Mouse (Mus musculus): ENCODE data around the gene Ccpg1os. TPM values are rescaled to one million over a fixed set of nuclear protein-coding genes. Genes with fewer than 3 reads are reported as not detected.

Gene Ccpg1os
- polyA plus RNA-seq, 1 experiment from 2014 or later, result 21.8 TPM

- 83% methylated on average over 2 of the region's 2 CpGs for WGBS
- Histone ChIP-seq H3K4me1 (0 out of 2 replicates have a peak, but pooled peaks cover 2% of the 10 kb centered on the region), H3K4me3 (no peak overlapping the region), H3K27ac (replicated peaks) (no peak overlapping the region), H3K36me3 (peaks cover 30% of the 10 kb centered on the region), H3K9me3 (replicated peaks) (peaks cover 6% of the 10 kb centered on the region; the same call in 1 of the 2 replicates), H3K27me3 (ENCODE audit: low read depth, poor library complexity, severe bottlenecking) (no peaks in the 10 kb centered on the region)
- DNase-seq (ENCODE audit: low spot score), result no peak
Observed at GRCm38 (mm10) chr9:72936301-72936700, 48.9 kb downstream of the Ccpg1os start.

- Histone ChIP-seq H3K36me3 (peaks cover 30% of the 10 kb centered on the region), H3K27me3 (ENCODE audit: low read depth, poor library complexity, severe bottlenecking) (no peaks in the 10 kb centered on the region), H3K27ac (replicated peaks) (no peak overlapping the region), H3K9me3 (replicated peaks) (peaks cover 6% of the 10 kb centered on the region; the same call in 1 of the 2 replicates), H3K4me1 (0 out of 2 replicates have a peak, but pooled peaks cover 2% of the 10 kb centered on the region), H3K4me3 (no peak overlapping the region)
- 88% methylated on average over 4 of the region's 4 CpGs for WGBS
- DNase-seq (ENCODE audit: low spot score), result no peak
Observed at GRCm38 (mm10) chr9:72935309-72935708, 49.9 kb downstream of the Ccpg1os start.

GRCm38 (mm10) chr9:72931166-72931790 lies 53.9 kb downstream of the Ccpg1os start:
- H3K4me1 ChIP-seq, result peaks cover 19% of the 10 kb centered on the region
- no peak overlapping the region for H3K4me3 ChIP-seq
- H3K27ac ChIP-seq (replicated peaks), result no peak overlapping the region
- peaks cover 45% of the 10 kb centered on the region for H3K36me3 ChIP-seq
- H3K9me3 ChIP-seq (replicated peaks), result peaks cover 6% of the 10 kb centered on the region; the same call in 1 of the 2 replicates
- WGBS, result 82% methylated on average over 13 of the region's 13 CpGs
- peaks cover 17% of the 10 kb centered on the region for H3K27me3 ChIP-seq (ENCODE audit: low read depth, poor library complexity, severe bottlenecking)
- no peak for DNase-seq (ENCODE audit: low spot score)

Small RNA genes lying within 50 kb of the gene (microRNA-seq; reads per million reads assigned to microRNA genes)
- not detected for gene Gm27353

Other genes with a start within 250 kb of the Ccpg1os start
- 9.9 and 19.9 TPM in 2 replicates for gene Prtg, start 178.5 kb downstream of the Ccpg1os start, polyA plus RNA-seq (2016; fragmentation: Nextera tagmentation; extraction: Ambion mirVana)
- 4.9 and 5.8 TPM in 2 replicates for gene Pygo1, start 59.7 kb downstream of the Ccpg1os start, polyA plus RNA-seq (2016; fragmentation: Nextera tagmentation; extraction: Ambion mirVana)
- gene Dyx1c1, start 26.6 kb downstream of the Ccpg1os start, polyA plus RNA-seq (2016; fragmentation: Nextera tagmentation; extraction: Ambion mirVana), result 1.7 and 2.3 TPM in 2 replicates
- not detected in 2 replicates for gene Gm44503, start 26.5 kb downstream of the Ccpg1os start, polyA plus RNA-seq (2016; fragmentation: Nextera tagmentation; extraction: Ambion mirVana)
- gene Ccpg1, start within 50 bp of the Ccpg1os start, polyA plus RNA-seq (2016; fragmentation: Nextera tagmentation; extraction: Ambion mirVana), result 18.0 and 23.0 TPM in 2 replicates
- 12.8 and 14.2 TPM in 2 replicates for gene Pigb, start 55.0 kb upstream of the Ccpg1os start, polyA plus RNA-seq (2016; fragmentation: Nextera tagmentation; extraction: Ambion mirVana)
- gene Rab27a, start 59.5 kb upstream of the Ccpg1os start, polyA plus RNA-seq (2016; fragmentation: Nextera tagmentation; extraction: Ambion mirVana), result 1.6 and 1.9 TPM in 2 replicates
- gene Khdc3, start 116.5 kb upstream of the Ccpg1os start, polyA plus RNA-seq (2016; fragmentation: Nextera tagmentation; extraction: Ambion mirVana), result not detected in 2 replicates
- gene Gm20509, start 117.1 kb upstream of the Ccpg1os start, polyA plus RNA-seq (2016; fragmentation: Nextera tagmentation; extraction: Ambion mirVana), result not detected in 2 replicates
- 143 and 150 TPM in 2 replicates for gene Rsl24d1, start 128.0 kb upstream of the Ccpg1os start, polyA plus RNA-seq (2016; fragmentation: Nextera tagmentation; extraction: Ambion mirVana)

Data from midbrain, embryonic 10.5 days (tissue).